Mouse (Mus musculus): ENCODE data around the gene Inip. TPM values are rescaled to one million over a fixed set of nuclear protein-coding genes. Genes with fewer than 3 reads are reported as not detected.
A peak's percentile ranks its signal among the peaks of the same experiment; 100 is the strongest.
"Not testable (repeated sequence)": the region's sequence is repeated elsewhere in the genome, so short reads cannot be mapped to it uniquely, and the experiment has no call there.

Gene Inip
- polyA plus RNA-seq, 1 experiment from 2014 or later, result 43.6 TPM

DNA sequence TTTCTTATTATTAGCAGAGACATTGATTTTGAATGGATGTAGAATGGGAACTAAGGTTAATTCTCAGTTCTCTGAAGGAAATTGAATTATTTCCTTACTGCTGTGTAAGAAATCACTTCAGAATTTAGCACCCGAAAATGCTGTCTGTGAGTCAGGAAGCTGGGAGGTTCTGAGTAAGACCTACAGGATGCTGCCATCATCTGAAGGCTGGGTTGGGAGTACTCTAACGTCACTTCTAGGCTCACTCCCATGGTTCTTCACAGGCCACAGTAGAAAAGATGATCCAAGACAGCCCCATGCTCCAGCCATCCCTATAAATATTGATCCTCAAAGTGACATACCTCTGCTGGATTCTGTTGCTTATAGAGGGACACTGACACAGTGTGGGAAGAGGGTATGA lies 6.1 kb upstream of the Inip start:
- Histone ChIP-seq H3K4me1 (peaks cover 13% of the 10 kb centered on the region), H3K9ac (no peak overlapping the region), H3K9me3 (no peaks in the 10 kb centered on the region), H3K4me3 (no peak overlapping the region), H3K27me3 (no peaks in the 10 kb centered on the region), H3K36me3 (no peaks in the 10 kb centered on the region), H3K4me2 (no peak overlapping the region), H3K27ac (no peak overlapping the region)
- no peak for ATAC-seq (ENCODE audit: insufficient number of reproducible peaks, low FRiP score, low TSS enrichment, low read depth)
- 73% methylated on average over 2 of the region's 2 CpGs for WGBS

DNA sequence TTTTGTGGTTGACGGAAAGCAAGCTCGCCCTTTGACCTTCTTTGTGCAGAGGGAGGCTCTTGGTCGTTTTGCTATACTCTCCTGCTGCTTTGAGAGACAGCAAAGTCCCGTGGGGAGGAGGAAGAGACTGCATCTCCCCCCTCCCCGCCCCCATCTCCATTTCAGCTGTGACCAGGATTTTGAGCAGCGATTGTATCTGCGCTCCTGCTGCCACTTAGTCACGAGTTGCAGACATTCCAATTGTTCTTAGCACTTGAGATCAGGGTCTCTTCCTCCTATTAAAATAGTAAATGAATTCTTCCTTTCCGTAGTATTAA lies 5.4 kb upstream of the Inip start:
- Histone ChIP-seq H3K9me3 (no peaks in the 10 kb centered on the region), H3K27me3 (no peaks in the 10 kb centered on the region), H3K27ac (no peak overlapping the region), H3K4me2 (peak overlapping the region; percentile 93), H3K9ac (0 out of 2 replicates have a peak overlapping the region, but pooled peaks have one; percentile 77), H3K4me3 (peak overlapping the region; percentile 90), H3K36me3 (no peaks in the 10 kb centered on the region), H3K4me1 (peaks cover 13% of the 10 kb centered on the region)
- WGBS, result 10% methylated on average over 9 of the region's 9 CpGs
- ATAC-seq (ENCODE audit: insufficient number of reproducible peaks, low FRiP score, low TSS enrichment, low read depth), result no peak

DNA sequence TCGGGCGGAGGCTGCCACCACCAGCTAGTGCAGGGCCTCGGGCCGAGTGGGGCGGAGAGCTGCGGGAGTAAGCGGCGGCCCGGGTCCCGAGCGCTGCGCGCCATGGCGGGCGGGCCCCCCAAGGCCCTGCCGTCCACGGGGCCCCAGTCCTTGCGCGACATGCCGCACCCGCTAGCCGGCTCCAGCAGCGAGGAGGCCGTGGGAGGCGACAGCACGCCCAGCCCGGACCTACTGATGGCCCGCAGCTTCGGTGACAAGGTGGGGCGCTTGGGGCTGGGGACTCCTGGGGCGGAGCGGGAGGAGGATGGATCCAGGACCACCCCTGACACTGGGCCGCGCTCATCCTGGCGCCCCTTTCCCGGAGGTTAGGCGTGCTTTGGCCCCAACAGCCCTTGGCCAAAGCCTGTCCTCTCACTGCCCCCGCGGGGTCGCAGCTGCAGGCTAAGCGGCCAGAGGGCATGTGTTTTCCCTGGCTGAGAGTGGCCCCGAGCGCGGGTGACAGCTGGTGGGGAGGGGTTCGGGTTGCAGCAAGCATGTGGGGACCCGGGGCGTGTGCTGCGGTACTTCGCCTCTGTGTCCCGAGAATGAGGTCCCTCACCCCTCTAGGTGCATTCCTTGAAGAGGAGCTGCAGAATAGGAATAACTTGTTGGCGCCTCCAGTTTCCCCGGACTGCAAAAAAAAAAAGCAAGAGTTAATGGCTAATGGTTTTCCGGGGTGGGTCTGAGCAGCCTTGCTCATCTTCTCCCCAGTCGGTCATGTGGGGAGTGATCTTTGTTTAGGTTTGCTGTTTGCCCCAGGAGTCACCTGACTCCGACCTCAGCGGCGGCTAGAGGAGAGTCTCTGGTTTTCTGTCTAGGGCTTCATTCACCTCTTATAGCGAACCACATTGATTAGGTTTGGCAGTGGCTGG lies 4.8 kb upstream of the Inip start:
- H3K9me3 ChIP-seq, result no peaks in the 10 kb centered on the region
- H3K27me3 ChIP-seq, result no peaks in the 10 kb centered on the region
- H3K27ac ChIP-seq, result peak overlapping the region; percentile 82
- peak overlapping the region; percentile 90 for H3K4me3 ChIP-seq
- under 1% methylated on average over 48 of the region's 58 CpGs for WGBS
- peaks cover 13% of the 10 kb centered on the region for H3K4me1 ChIP-seq
- peak overlapping the region; percentile 77 for H3K9ac ChIP-seq
- H3K4me2 ChIP-seq, result peak overlapping the region; percentile 93
- H3K36me3 ChIP-seq, result no peaks in the 10 kb centered on the region
- peak; percentile 66 for ATAC-seq (ENCODE audit: insufficient number of reproducible peaks, low FRiP score, low TSS enrichment, low read depth)

DNA sequence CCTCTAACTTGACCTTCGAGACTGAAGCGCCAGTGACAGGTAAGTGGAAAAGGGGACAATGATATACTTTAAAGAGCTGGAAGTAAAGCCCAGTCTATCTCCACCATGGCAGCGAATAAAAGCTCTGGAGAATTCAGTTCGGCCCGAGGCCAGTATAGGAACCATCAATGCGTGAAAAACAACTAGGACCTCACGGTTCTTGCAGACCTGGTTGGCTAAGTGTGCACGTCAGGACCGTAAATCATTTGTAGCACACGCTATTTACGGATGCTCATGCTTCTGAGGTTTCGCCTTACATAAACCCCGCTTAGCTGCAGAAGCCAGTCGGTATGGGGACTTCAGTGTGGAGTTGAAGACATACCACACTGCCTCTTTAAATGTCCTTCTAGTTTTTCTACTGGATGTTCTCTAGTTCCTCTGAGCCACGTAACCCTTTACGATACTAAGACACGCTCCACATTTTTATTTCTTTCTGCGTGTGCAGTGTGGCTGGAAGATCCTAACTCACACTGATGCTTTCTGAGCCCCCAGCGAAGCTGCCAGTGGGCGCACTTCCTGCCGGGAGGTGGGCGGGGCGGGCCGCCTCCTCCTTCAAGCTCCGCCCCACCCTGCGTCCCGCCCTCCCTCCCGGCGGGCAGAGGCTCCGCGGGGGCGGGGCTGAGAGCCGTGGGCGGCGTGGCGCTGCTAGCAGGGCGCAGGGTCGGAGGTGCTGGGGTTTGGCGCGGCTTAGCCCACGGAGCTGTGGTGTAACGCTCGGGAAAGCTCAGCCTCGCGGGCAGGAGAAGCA lies 4.0 kb upstream of the Inip start, which contains the start of gene Snx30:
TSS of gene Snx30 (plus strand) at position 660 of the 787 bp plus-strand sequence.
- WGBS, result 2% methylated on average over 43 of the region's 45 CpGs

DNA sequence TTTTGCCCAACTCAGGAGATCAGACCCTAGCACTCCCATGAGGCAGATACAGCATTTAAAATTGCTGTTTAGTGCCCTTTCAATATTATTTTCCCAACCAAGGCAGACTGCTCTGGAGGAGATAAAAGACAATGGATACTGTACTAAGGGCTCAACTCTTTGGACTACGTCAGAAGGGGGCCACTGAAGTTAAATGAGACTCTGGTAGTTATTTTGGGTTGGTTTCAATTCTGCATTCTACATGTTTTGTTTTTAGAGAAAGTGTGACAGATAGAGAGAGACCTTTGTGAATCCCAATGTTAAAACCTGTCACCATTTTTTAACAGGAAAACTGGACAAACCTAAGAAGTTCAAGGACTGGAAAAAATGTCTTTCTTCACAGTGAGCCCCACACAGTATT lies 3.4 kb upstream of the Inip start:
- no peak overlapping the region for H3K9ac ChIP-seq
- H3K4me1 ChIP-seq, result peaks cover 13% of the 10 kb centered on the region
- H3K4me2 ChIP-seq, result peak overlapping the region; percentile 93
- no peaks in the 10 kb centered on the region for H3K9me3 ChIP-seq
- WGBS, result 85% methylated on average over 1 of the region's 1 CpGs
- ATAC-seq (ENCODE audit: insufficient number of reproducible peaks, low FRiP score, low TSS enrichment, low read depth), result no peak
- no peak overlapping the region for H3K27ac ChIP-seq
- no peaks in the 10 kb centered on the region for H3K36me3 ChIP-seq
- H3K4me3 ChIP-seq, result peak overlapping the region; percentile 90; the same call in 1 of the 2 replicates
- no peaks in the 10 kb centered on the region for H3K27me3 ChIP-seq

More for the DNA sequence above, 4.0 kb upstream of the Inip start, which contains the start of gene Snx30:
- H3K27ac ChIP-seq, result peak within 1 kb of the TSS; percentile 82
- peak within 1 kb of the TSS; percentile 90 for H3K4me3 ChIP-seq
- H3K4me2 ChIP-seq, result peak within 1 kb of the TSS; percentile 93
- H3K9me3 ChIP-seq, result no peaks in the 10 kb centered on the region
- peaks cover 13% of the 10 kb centered on the region for H3K4me1 ChIP-seq
- no peaks in the 10 kb centered on the region for H3K27me3 ChIP-seq
- peak within 1 kb of the TSS; percentile 77 for H3K9ac ChIP-seq
- H3K36me3 ChIP-seq, result no peaks in the 10 kb centered on the region
- ATAC-seq (ENCODE audit: insufficient number of reproducible peaks, low FRiP score, low TSS enrichment, low read depth), result peak; percentile 89

DNA sequence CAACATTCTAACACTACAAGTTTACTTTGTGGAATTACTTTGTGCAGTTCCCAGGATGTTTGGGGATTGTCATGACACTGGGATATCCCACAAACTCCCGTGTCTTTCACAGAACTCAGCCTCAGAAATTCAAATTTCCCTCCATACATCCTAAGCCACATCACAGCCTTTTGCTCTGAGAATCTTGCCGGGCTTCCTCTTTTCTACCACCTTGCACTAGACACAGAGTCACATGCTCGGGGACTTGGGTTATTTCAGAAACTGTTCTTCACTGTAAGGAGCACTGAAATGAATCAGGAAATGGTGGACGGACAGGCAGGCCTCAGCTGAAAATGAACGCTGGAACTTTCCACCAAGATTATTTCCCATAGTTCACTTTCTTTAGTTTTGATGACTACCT lies 2.0 kb upstream of the Inip start:
- no peak overlapping the region for H3K4me2 ChIP-seq
- no peak overlapping the region for H3K9ac ChIP-seq
- ATAC-seq (ENCODE audit: insufficient number of reproducible peaks, low FRiP score, low TSS enrichment, low read depth), result no peak
- no peak overlapping the region for H3K27ac ChIP-seq
- H3K36me3 ChIP-seq, result no peaks in the 10 kb centered on the region
- 76% methylated on average over 5 of the region's 5 CpGs for WGBS
- H3K9me3 ChIP-seq, result no peaks in the 10 kb centered on the region
- H3K4me3 ChIP-seq, result no peak overlapping the region
- peaks cover 13% of the 10 kb centered on the region for H3K4me1 ChIP-seq
- no peaks in the 10 kb centered on the region for H3K27me3 ChIP-seq

DNA sequence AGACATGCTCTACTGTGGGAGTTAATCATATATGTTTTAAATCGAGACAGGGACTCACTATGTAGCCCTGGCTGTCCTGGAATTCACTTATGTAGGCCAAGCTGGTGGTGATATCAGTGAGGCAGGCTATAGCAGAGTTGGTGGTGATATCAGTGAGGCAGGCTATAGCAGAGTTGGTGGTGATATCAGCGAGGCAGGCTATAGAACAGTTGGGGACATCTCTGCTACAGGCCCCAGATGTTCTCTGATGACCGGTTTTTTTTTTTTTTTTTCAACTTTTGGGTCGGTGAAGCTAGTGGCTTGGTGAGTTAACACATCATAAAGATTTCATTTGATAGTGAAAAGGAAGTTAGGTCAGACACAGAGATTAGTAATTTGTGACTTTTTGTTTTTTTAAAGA lies 1.4 kb upstream of the Inip start:
- ATAC-seq (ENCODE audit: insufficient number of reproducible peaks, low FRiP score, low TSS enrichment, low read depth), result no peak
- Histone ChIP-seq H3K4me1 (peaks cover 12% of the 10 kb centered on the region), H3K9ac (no peak overlapping the region), H3K4me2 (no peak overlapping the region), H3K4me3 (no peak overlapping the region), H3K36me3 (no peaks in the 10 kb centered on the region), H3K9me3 (no peaks in the 10 kb centered on the region), H3K27ac (no peak overlapping the region), H3K27me3 (no peaks in the 10 kb centered on the region)
- WGBS, result 53% methylated on average over 4 of the region's 4 CpGs

DNA sequence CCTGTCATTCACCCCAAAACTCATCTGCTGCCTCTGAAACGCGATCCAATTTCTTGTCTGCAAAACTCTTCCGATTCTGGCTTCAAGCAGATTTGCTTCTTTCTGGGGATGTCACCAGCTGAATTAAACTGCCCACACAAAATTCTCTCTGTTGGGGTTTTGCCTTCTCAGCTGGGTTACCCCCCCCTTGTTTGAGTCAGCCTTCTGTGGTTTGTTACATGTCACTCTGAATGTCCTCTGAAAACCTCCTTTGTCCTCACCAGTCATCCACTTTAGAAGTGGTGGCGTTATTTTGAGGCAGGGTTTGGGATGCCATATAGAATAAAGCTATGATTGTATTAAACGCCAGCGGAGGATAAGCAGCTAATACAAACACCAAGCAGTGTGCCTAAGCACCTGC lies 718 bp upstream of the Inip start:
- H3K4me3 ChIP-seq, result no peak overlapping the region
- no peak overlapping the region for H3K4me2 ChIP-seq
- H3K27me3 ChIP-seq, result no peaks in the 10 kb centered on the region
- no peaks in the 10 kb centered on the region for H3K36me3 ChIP-seq
- ATAC-seq (ENCODE audit: insufficient number of reproducible peaks, low FRiP score, low TSS enrichment, low read depth), result no peak
- H3K4me1 ChIP-seq, result peaks cover 9% of the 10 kb centered on the region
- H3K27ac ChIP-seq, result no peak overlapping the region
- WGBS, result 87% methylated on average over 6 of the region's 6 CpGs
- no peak overlapping the region for H3K9ac ChIP-seq
- H3K9me3 ChIP-seq, result no peaks in the 10 kb centered on the region

DNA sequence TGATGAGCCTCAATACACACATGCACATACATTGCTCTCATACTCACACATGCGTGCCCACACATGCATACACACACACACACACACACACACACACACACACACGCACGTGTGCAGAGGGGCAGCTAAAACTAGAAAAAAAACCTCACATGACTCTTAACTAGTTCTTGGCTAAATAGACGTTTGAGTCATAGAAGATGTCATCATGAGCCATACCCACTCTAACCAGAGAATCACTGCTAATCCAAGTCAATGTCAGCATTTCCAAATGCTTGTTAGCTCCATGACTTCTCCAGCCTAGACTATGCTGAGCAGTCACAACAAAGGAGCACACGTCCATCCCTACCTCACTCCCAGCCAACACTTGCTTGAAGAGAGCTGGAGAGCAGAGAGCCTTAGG lies 1.2 kb downstream of the Inip start:
- H3K27me3 ChIP-seq, result no peaks in the 10 kb centered on the region
- no peak for ATAC-seq (ENCODE audit: insufficient number of reproducible peaks, low FRiP score, low TSS enrichment, low read depth)
- H3K9me3 ChIP-seq, result no peaks in the 10 kb centered on the region
- WGBS, result 77% methylated on average over 5 of the region's 5 CpGs
- no peaks in the 10 kb centered on the region for H3K4me1 ChIP-seq
- H3K36me3 ChIP-seq, result no peaks in the 10 kb centered on the region
- H3K27ac ChIP-seq, result no peak overlapping the region
- H3K4me2 ChIP-seq, result no peak overlapping the region
- no peak overlapping the region for H3K4me3 ChIP-seq
- no peak overlapping the region for H3K9ac ChIP-seq

DNA sequence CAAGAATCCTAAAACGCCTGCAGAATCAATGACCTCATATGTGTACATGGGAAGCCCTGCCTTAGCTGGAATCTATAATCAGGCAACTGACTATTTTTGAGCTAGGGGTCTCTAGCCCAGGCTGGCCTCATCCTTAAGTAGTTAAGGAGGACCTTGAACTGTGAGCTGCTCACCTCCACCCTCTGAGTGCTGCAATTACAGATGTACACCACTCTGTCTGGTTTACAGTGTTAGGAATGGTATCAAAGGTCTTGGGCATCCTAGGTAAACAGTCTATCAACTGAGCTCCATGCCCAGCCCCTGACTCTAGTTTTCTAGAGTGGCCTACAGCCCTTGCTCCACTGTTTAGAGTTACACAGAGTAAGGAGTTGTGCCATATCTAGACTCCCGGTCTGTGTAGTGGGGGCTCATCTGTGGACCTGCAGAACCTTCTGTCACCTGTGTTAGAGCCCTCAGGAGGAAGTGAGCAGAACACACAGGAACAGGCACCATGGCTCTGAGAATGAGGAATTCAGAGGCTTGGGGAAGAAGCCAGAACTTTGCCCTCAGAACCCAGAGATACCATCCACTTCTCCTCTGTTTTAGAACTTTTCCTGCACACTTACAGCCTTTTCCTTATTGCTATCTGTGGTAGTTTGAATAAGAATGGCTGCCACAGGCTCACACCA lies 5.5 kb downstream of the Inip start:
- Histone ChIP-seq H3K27me3 (no peaks in the 10 kb centered on the region), H3K4me1 (no peaks in the 10 kb centered on the region), H3K9ac (no peak overlapping the region), H3K9me3 (no peaks in the 10 kb centered on the region), H3K4me2 (no peak overlapping the region), H3K36me3 (no peaks in the 10 kb centered on the region), H3K4me3 (no peak overlapping the region), H3K27ac (no peak overlapping the region)
- no peak for ATAC-seq (ENCODE audit: insufficient number of reproducible peaks, low FRiP score, low TSS enrichment, low read depth)
- 74% methylated on average over 2 of the region's 2 CpGs for WGBS

DNA sequence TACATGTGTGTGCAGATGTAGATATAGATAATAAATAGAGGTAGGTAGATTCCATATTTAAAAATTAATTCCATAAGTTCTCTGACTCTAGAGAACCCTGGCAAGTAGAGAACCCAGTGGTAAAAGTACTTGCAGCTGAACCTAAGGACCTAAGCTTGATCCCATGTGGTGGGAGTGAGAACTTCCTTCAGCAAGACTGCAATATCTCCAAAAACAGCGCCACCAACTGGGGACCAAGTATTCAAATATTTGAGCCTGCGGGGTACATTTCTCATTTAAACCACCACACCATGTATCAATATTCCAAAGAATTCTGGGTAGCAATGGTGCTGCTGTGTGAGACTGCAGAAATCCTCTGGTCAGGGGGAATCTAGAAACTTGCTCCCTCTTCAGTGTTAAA lies 7.3 kb downstream of the Inip start:
- no peaks in the 10 kb centered on the region for H3K9me3 ChIP-seq
- no peak overlapping the region for H3K4me2 ChIP-seq
- no peak for ATAC-seq (ENCODE audit: insufficient number of reproducible peaks, low FRiP score, low TSS enrichment, low read depth)
- no peak overlapping the region for H3K9ac ChIP-seq
- H3K27ac ChIP-seq, result no peak overlapping the region
- 71% methylated on average over 2 of the region's 2 CpGs for WGBS
- H3K27me3 ChIP-seq, result no peaks in the 10 kb centered on the region
- no peak overlapping the region for H3K4me3 ChIP-seq
- H3K4me1 ChIP-seq, result no peaks in the 10 kb centered on the region
- H3K36me3 ChIP-seq, result no peaks in the 10 kb centered on the region

DNA sequence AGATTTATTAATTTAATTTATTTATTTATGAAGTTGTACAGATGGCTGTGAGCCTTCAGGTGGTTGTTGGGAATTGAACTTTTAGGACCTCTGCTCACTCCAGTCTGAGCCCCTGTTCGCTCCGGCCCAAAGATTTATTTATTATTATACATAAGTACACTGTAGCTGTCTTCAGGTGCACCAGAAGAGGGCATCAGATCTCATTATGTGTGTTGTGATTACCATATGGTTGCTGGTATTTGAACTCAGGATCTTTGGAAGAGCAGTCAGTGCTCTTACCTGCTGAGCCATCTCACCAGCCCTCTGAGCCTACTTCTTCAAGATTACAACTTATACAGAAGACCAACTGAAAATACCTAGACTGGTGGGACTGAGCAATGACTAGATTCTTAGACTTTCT lies 7.8 kb downstream of the Inip start:
- H3K27ac ChIP-seq; ATAC-seq (ENCODE audit: insufficient number of reproducible peaks, low FRiP score, low TSS enrichment, low read depth); H3K27me3 ChIP-seq; H3K36me3 ChIP-seq; H3K4me2 ChIP-seq; H3K4me3 ChIP-seq; H3K9ac ChIP-seq; H3K9me3 ChIP-seq; H3K4me1 ChIP-seq: not testable (repeated sequence)
- WGBS, result 86% methylated on average over 2 of the region's 2 CpGs

Data from limb, embryonic 15.5 days (tissue).